Mouse (Mus musculus) layer of hippocampus, adult 8-10 months (tissue): ENCODE data around the gene Cyct. TPM values are rescaled to one million over a fixed set of nuclear protein-coding genes. Genes with fewer than 3 reads are reported as not detected.

Source experiments
- DNase-seq, 2 experiments: peaks; one replicate each; pipeline ENCODE4 v3.0.0; 2022; ENCODE audit warnings: low spot score in 2 of 2
- microRNA-seq, 2 experiments: library from miRNA; unstranded; fragments of <30 nt; microRNA quantifications; one replicate each; pipeline ENCODE4 v1.2.0; 2022
- total RNA-seq, 4 experiments: library from RNA; stranded (reverse); gene quantifications; 2 replicates each; pipeline ENCODE4 v1.2.4; 2022

Cyct gene
- total RNA-seq, 4 experiments from 2014 or later: not detected

GRCm38 (mm10) chr2:76338215-76339156 is 21.8 kb downstream of the Cyct start, which contains the start of gene Pde11a:
Pde11a (minus strand) TSS chr2:76338774.
- no peak for DNase-seq

GRCm38 (mm10) chr2:76334596-76334995 is 25.7 kb downstream of the Cyct start:
- DNase-seq: no peak

- DNase-seq: no peak
Observed at GRCm38 (mm10) chr2:76332161-76332805, 28.0 kb downstream of the Cyct start.

DNA sequence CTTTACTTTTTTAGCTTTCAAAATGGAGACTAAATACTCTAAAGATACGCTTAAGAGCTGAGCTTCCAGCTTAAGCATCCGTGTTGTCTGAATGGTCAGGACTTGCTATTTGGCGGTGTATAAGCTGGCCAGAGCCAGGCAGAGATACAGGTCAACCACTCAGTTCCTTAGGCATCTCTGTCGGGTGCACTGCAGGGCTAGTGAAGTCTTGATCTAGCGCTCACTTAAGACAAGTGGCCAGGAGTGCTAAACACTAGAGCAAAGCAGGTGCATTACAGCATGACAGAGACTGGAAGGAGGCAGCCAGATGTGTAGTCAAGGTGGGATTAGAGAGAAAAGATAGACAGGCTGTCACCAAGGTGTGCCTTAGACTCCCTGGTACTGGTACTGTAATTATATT is 30.2 kb downstream of the Cyct start:
- DNase-seq: no peak

DNA sequence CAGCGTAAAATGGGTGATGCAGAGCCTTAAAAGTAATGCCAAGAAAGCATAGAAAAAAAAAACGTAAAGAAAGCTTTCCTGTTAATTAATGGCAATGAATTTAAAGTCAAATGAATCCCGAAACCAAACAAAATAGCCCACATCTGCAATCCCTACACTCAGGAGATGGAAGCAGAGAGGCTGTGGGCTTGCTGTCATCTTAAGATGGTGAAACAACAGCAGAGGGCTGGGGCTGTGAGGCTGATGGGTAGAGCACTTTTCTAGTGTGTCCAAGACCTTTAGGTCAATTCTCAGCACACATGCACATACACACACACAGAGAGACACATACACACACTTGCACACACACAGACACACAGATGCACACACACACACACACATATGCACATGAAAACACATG is 34.1 kb downstream of the Cyct start:
- DNase-seq: no peak

- DNase-seq: no peak
Observed at GRCm38 (mm10) chr2:76324463-76324862, 35.8 kb downstream of the Cyct start.

GRCm38 (mm10) chr2:76323185-76323875 is 36.9 kb downstream of the Cyct start:
- DNase-seq: no peak

- DNase-seq: no peak
Observed at GRCm38 (mm10) chr2:76320336-76320735, 39.9 kb downstream of the Cyct start.

- no peak for DNase-seq
Observed at GRCm38 (mm10) chr2:76319231-76319630, 41.0 kb downstream of the Cyct start.

Small RNA genes within 50 kb of the gene (microRNA-seq; reads per million reads assigned to microRNA genes)
- gene Gm44337: 0 reads per million in 2 experiments

Other genes with a start within 250 kb of the Cyct start
- gene Pde11a, start 21.7 kb downstream of the Cyct start, total RNA-seq: 10 to 100 TPM; 15.7 to 22.8 (median 17.9) TPM
- gene Rbm45, start 9.5 kb upstream of the Cyct start, total RNA-seq: 10 to 100 TPM; 36.1 to 47.0 (median 38.2) TPM
- gene Osbpl6, start 46.1 kb upstream of the Cyct start, total RNA-seq: 10 to 100 TPM; 52.1 to 71.5 (median 60.2) TPM